Mouse (Mus musculus): Measurements from ENCODE around the gene Clmn. TPM values are rescaled to one million over a fixed set of nuclear protein-coding genes. Genes with fewer than 3 reads are reported as not detected.
A peak's percentile ranks its signal among the peaks of the same experiment; 100 is the strongest.

Gene Clmn
- polyA plus RNA-seq, 1 experiment from 2014 or later: 1.5 TPM

DNA sequence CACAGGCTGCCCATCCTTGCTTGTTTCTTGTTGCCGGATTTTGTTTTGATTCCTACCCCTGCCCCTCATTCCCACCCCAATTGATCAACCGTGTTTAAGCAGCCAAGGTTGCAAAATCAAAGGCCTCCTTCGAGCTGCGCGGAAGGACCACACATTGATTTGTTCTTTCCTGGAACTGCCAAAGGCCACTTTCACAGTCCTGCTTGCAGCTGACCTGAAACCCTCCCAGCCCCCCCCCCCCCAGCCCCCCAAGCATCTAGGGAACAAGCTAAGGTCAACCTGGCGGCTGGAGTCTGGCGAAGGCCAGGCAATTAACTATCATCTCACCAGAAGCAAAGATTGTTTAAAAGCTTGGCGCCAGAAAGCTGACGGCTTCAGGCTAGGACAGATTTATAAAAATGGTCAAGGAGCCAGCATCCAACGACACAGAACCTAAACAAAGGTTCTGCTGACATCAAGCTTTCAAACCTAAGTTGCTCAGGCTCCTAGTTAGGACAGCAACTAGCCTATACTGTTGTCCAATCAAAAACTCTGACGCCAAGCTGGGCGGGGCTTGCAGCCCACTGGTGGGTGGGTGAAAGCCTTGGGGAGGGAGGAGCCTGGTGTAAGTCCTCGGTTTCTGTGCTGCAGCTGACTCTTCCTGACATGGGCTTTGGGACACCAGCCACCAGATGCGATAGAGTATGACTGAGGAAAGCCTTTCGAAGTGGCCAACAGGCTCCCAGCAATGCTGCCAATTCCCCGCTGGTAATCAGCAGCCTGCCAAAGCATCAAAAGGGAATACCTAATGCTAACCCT lies 13.0 kb downstream of the Clmn start:
- Histone ChIP-seq H3K36me3 (no peaks in the 10 kb centered on the region), H3K27ac (replicated peaks) (no peak overlapping the region), H3K9ac (no peak overlapping the region)

DNA sequence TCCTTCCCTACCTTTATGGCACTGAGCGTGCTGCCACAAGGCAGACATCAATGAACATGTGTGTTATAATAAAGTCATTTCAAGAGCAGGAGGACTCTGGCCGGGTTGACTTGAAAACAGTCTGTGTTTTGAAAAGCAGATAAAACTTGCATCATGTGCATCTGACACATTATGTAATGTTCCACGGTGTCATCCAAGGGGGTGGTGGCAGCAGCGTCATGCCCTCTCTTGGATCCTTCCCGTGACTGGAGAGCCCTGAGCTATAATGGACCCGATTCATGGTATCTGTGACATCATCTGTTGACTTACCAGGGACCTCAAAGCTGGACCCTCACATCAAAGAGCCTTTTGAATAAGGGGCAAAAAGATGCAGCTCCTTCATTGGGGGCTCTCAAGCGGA lies 14.8 kb downstream of the Clmn start:
- peaks cover 15% of the 10 kb centered on the region; the same call in 1 of the 2 replicates for H3K4me1 ChIP-seq (replicated peaks)
- H3K27me3 ChIP-seq: no peaks in the 10 kb centered on the region
- no peaks in the 10 kb centered on the region for H3K36me3 ChIP-seq
- no peak overlapping the region for H3K9ac ChIP-seq
- H3K27ac ChIP-seq (replicated peaks): no peak overlapping the region
- H3K9me3 ChIP-seq: no peaks in the 10 kb centered on the region
- no peak overlapping the region for H3K4me3 ChIP-seq
- ATAC-seq (ENCODE audit: low FRiP score, low read depth): no peak
- WGBS: 92% methylated on average over 7 of the region's 7 CpGs
- no peak overlapping the region for H3K4me2 ChIP-seq

More for the DNA sequence above, 13.0 kb downstream of the Clmn start:
- Histone ChIP-seq H3K27me3 (no peaks in the 10 kb centered on the region), H3K4me3 (no peak overlapping the region), H3K4me2 (peak overlapping the region; percentile 30), H3K9me3 (no peaks in the 10 kb centered on the region), H3K4me1 (replicated peaks) (peaks cover 6% of the 10 kb centered on the region; the same call in 1 of the 2 replicates)
- 34% methylated on average over 16 of the region's 16 CpGs for WGBS
- peak; percentile 85 for ATAC-seq (ENCODE audit: low FRiP score, low read depth)

DNA sequence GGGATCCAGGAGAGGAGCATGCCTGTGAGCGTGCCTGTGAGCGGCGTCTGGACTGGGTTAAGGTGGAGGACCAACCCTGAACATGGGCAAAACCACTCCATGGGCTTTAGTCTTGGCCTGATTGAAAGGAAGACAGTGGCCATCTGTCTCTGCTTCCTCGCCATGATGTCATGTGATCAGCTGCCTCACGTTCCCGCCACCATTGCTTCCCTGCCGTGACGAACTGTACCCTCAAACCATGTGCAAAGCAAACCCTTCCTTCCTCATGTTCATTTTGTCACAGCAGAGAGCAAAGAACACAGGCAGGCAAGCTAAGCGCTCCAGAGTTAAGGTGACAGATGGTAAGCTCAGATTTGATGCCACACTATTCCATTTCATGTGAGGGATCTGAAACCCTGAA lies 16.2 kb downstream of the Clmn start:
- Histone ChIP-seq H3K4me3 (no peak overlapping the region), H3K27me3 (0 out of 2 replicates have a peak, but pooled peaks cover 2% of the 10 kb centered on the region), H3K4me1 (replicated peaks) (peaks cover 15% of the 10 kb centered on the region; the same call in 1 of the 2 replicates), H3K36me3 (no peaks in the 10 kb centered on the region), H3K4me2 (no peak overlapping the region), H3K9me3 (no peaks in the 10 kb centered on the region), H3K9ac (no peak overlapping the region), H3K27ac (replicated peaks) (no peak overlapping the region)
- ATAC-seq (ENCODE audit: low FRiP score, low read depth): no peak
- WGBS: 85% methylated on average over 9 of the region's 9 CpGs

DNA sequence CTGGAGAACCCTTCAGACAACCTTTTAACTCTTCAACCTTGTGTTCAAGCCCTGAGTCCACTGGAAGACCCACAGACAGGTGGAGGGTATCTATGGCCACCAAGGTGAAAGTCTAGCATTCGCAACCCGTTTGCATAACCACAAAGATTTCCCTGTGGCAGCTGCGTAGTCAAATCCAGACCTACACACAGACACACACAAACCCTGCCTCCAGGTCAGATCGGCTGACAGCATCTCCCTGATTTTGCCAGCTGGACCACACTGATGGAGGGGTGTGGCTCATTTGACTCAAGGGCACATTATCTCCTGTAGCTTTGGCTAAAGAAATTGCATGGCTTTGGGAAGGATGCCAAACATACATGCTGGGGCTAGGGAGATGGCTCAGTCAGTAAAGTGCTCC lies 17.6 kb downstream of the Clmn start:
- 79% methylated on average over 4 of the region's 4 CpGs for WGBS
- H3K4me2 ChIP-seq: no peak overlapping the region

DNA sequence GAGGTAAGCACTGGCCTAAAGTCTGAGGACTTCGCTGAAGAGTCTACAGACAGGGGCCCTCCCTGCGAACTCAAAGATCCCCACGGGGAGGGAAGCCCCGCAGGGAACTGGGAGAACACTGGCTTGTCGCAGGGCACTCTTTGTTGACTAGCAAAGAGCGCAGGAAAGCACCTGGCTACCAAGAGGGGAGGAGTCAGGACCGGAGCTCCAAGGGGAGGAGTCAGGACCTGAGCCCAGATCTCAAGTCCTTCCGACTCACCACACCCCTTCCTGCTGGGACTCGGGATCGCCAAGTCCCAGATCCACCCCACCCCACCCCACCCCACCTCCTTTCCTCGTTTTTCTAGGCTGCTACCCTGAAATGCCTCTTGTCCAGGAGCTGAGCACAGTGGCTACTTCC lies 19.2 kb downstream of the Clmn start:
- 2% methylated on average over 11 of the region's 11 CpGs for WGBS
- no peak overlapping the region for H3K9ac ChIP-seq
- H3K27ac ChIP-seq (replicated peaks): no peak overlapping the region
- no peaks in the 10 kb centered on the region for H3K9me3 ChIP-seq
- 0 out of 2 replicates have a peak, but pooled peaks cover 9% of the 10 kb centered on the region for H3K4me1 ChIP-seq (replicated peaks)
- ATAC-seq (ENCODE audit: low FRiP score, low read depth): no peak
- H3K4me2 ChIP-seq: peak overlapping the region; percentile 22; the same call in 1 of the 2 replicates
- no peak overlapping the region for H3K4me3 ChIP-seq
- no peaks in the 10 kb centered on the region for H3K36me3 ChIP-seq
- H3K27me3 ChIP-seq: 0 out of 2 replicates have a peak, but pooled peaks cover 2% of the 10 kb centered on the region

More for the DNA sequence above, 17.6 kb downstream of the Clmn start:
- ATAC-seq (ENCODE audit: low FRiP score, low read depth): no peak
- H3K4me1 ChIP-seq (replicated peaks): peaks cover 14% of the 10 kb centered on the region; the same call in 1 of the 2 replicates
- H3K36me3 ChIP-seq: no peaks in the 10 kb centered on the region
- H3K9ac ChIP-seq: no peak overlapping the region
- no peak overlapping the region for H3K4me3 ChIP-seq
- H3K9me3 ChIP-seq: no peaks in the 10 kb centered on the region
- H3K27me3 ChIP-seq: 0 out of 2 replicates have a peak, but pooled peaks cover 2% of the 10 kb centered on the region
- H3K27ac ChIP-seq (replicated peaks): no peak overlapping the region

DNA sequence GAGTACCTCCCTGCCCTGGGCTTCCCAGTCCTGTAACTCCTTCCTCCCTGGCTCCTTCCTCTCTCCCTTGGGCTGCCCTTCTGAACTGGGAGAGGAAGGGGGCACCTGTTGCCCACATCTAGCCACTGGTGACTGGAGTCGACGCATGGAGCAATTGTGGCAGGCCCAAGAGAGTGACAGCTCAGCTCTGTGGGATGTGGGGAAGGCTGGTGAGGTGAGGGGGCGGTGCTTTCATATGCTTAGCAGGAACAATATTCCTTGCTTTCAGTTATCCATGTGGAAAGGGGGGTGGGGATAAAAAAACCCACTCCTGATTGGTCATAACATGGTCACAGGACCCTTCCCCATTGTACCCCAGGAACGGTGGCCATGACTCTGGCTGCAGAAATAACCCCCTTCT lies 19.9 kb downstream of the Clmn start:
- WGBS: 58% methylated on average over 4 of the region's 4 CpGs

DNA sequence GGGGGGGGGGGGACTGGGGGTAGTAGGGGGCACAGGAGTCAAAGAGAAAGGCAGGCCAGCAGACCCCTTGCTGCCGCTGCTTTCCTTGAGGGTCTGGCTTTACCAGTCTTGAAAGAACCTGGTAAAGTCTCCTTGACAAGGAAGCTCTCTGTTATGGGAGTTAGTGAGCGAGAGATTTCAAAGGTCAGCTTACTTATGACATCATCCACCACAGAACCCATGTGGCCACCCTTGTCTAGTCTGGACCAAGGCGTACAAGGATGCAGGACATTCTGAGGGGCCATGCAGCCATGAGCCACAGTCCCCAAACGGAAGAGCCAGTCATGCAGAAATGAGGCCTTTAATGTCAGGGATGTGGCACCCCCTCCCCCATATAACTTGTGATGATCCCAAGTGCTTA lies 20.6 kb downstream of the Clmn start:
- Histone ChIP-seq H3K4me2 (no peak overlapping the region), H3K4me3 (no peak overlapping the region), H3K4me1 (replicated peaks) (0 out of 2 replicates have a peak, but pooled peaks cover 9% of the 10 kb centered on the region), H3K9ac (no peak overlapping the region), H3K36me3 (no peaks in the 10 kb centered on the region), H3K27me3 (0 out of 2 replicates have a peak, but pooled peaks cover 2% of the 10 kb centered on the region), H3K9me3 (no peaks in the 10 kb centered on the region), H3K27ac (replicated peaks) (no peak overlapping the region)
- WGBS: 83% methylated on average over 4 of the region's 4 CpGs
- no peak for ATAC-seq (ENCODE audit: low FRiP score, low read depth)

More for the DNA sequence above, 19.9 kb downstream of the Clmn start:
- Histone ChIP-seq H3K27me3 (0 out of 2 replicates have a peak, but pooled peaks cover 2% of the 10 kb centered on the region), H3K9ac (no peak overlapping the region), H3K9me3 (no peaks in the 10 kb centered on the region), H3K4me2 (no peak overlapping the region), H3K36me3 (no peaks in the 10 kb centered on the region), H3K4me1 (replicated peaks) (0 out of 2 replicates have a peak, but pooled peaks cover 9% of the 10 kb centered on the region), H3K4me3 (no peak overlapping the region), H3K27ac (replicated peaks) (no peak overlapping the region)
- ATAC-seq (ENCODE audit: low FRiP score, low read depth): no peak

DNA sequence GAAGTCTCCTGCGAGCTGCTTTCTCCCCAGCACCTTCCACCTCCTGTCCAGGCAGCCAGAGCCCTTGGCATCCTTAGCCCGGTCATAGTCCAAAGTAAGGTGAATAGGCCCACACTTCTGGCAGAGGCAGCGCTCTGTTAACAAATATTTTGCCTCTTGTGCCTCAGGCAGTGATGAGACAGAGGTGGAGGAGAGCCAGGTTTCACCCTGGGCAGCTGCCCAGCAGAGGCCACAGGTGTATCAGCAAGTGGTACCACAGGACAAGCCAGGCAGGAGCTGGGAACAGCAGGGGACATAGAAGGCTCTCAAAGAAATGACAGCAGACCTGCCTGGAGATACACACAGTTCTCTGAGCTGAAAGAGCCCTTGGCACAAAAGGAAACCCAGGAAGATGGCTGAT lies 23.6 kb downstream of the Clmn start:
- Histone ChIP-seq H3K27ac (replicated peaks) (no peak overlapping the region), H3K9ac (no peak overlapping the region), H3K27me3 (0 out of 2 replicates have a peak, but pooled peaks cover 2% of the 10 kb centered on the region), H3K4me1 (replicated peaks) (peaks cover 22% of the 10 kb centered on the region), H3K4me3 (no peak overlapping the region), H3K9me3 (no peaks in the 10 kb centered on the region), H3K36me3 (no peaks in the 10 kb centered on the region), H3K4me2 (no peak overlapping the region)
- 92% methylated on average over 3 of the region's 3 CpGs for WGBS
- ATAC-seq (ENCODE audit: low FRiP score, low read depth): no peak

DNA sequence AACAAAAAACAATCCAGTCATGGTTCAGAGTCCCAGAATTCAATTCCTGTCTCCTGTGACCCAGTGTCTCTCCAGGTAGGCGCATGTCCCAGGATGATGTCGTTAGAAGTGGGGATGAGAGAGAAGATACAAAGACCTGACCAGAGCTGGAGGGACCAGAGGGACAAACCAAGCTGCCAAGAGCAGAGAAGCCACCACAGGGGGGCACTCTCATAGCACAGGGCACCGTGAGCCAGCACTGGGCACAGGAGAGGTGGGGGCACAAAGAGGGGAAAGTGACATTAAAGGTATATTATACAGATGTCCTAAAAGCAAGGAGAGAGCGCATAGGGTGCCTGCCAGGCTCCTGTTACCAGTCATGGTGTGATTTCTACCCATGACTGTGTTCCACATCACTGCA lies 25.9 kb downstream of the Clmn start:
- no peak overlapping the region for H3K4me2 ChIP-seq
- no peaks in the 10 kb centered on the region for H3K36me3 ChIP-seq
- 55% methylated on average over 4 of the region's 4 CpGs for WGBS
- ATAC-seq (ENCODE audit: low FRiP score, low read depth): no peak
- peaks cover 23% of the 10 kb centered on the region for H3K4me1 ChIP-seq (replicated peaks)
- no peaks in the 10 kb centered on the region for H3K9me3 ChIP-seq
- H3K4me3 ChIP-seq: no peak overlapping the region
- no peak overlapping the region for H3K27ac ChIP-seq (replicated peaks)
- H3K27me3 ChIP-seq: no peaks in the 10 kb centered on the region
- H3K9ac ChIP-seq: no peak overlapping the region

DNA sequence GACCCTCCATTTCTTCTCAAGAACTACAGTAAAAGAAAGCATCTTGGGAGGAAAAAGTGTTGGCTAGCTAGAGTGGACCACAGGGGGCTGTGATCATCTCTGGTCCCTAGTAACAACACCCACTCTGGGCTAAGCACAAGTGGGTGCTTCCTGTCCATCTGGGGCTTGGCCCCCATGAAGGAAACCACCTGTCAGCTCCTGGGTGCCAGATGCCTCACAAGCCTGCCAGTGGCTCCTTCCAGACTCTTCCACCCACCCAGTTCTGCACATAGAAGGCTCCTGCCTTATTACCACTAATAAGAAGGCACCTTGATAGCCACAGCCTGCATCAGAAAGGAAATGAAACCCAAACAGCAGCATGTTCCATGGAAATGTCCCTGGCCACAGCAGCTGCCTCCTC lies 26.4 kb downstream of the Clmn start:
- no peak overlapping the region for H3K27ac ChIP-seq (replicated peaks)
- no peak overlapping the region for H3K4me3 ChIP-seq
- H3K9me3 ChIP-seq: no peaks in the 10 kb centered on the region
- H3K4me1 ChIP-seq (replicated peaks): peaks cover 23% of the 10 kb centered on the region
- H3K4me2 ChIP-seq: no peak overlapping the region
- no peaks in the 10 kb centered on the region for H3K36me3 ChIP-seq
- H3K9ac ChIP-seq: no peak overlapping the region
- ATAC-seq (ENCODE audit: low FRiP score, low read depth): no peak
- no peaks in the 10 kb centered on the region for H3K27me3 ChIP-seq

DNA sequence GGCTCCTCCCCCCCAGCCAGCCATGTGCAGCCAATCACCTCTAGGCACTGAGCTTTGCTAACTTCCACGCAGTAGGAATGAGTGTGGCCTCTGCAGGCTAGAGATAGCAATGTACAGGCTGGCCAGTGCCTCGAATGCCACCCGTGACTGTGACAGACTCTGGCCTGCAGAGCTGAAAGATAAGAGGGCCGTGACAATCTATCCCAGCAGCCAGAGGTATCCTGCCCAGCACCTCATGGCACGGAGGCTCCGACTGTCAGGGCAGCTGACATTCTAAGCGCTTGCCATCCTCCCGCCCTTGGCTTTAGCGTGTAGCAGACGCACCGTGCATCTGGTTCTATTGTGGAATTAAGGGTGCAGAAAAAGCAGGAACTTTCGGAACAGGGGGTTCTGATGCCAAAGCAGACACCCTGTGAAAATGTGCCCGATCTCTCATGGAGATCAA lies 26.9 kb downstream of the Clmn start:
- no peaks in the 10 kb centered on the region for H3K9me3 ChIP-seq
- no peaks in the 10 kb centered on the region for H3K27me3 ChIP-seq
- no peaks in the 10 kb centered on the region for H3K36me3 ChIP-seq
- peaks cover 23% of the 10 kb centered on the region for H3K4me1 ChIP-seq (replicated peaks)
- H3K4me3 ChIP-seq: no peak overlapping the region
- H3K27ac ChIP-seq (replicated peaks): no peak overlapping the region
- H3K9ac ChIP-seq: no peak overlapping the region
- ATAC-seq (ENCODE audit: low FRiP score, low read depth): no peak
- 70% methylated on average over 13 of the region's 13 CpGs for WGBS
- no peak overlapping the region for H3K4me2 ChIP-seq

DNA sequence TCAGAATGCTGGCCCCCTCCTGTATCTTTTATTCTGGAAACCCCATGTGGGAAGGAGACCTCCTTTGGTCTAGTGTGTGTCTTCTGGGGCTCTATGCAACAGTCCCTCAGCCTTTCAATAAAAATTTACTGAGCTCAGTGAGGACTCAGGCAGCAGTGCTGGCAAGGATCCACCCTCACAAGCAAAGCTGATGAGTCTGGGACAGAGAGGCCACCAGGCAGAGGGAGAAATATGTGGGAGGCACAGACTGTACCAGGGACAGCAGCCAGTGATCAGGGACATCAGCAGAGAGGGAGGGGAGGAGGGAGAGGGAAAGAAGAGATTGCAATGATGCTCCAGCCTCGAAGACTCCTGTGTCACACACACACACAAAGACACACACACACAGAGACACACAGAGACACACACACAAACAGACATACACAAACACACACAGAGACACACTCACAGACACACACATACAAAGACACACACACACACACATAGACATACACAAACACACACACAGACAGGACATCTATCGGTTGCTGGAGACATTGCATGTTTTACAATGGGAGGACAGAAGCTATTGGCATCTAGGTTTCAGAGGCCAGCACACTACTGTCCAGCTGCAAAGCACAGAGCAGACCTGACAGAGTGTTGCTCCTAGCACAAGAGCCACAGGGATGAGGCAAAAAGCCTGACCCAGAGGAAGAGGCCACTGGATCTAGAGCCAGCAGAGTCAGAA lies 27.6 kb downstream of the Clmn start:
- ATAC-seq (ENCODE audit: low FRiP score, low read depth): peak; percentile 39; the same call in 1 of the 2 replicates
- 55% methylated on average over 2 of the region's 2 CpGs for WGBS
- no peaks in the 10 kb centered on the region for H3K27me3 ChIP-seq
- H3K4me1 ChIP-seq (replicated peaks): peaks cover 23% of the 10 kb centered on the region
- H3K9ac ChIP-seq: no peak overlapping the region
- no peak overlapping the region for H3K4me2 ChIP-seq
- no peaks in the 10 kb centered on the region for H3K9me3 ChIP-seq
- no peak overlapping the region for H3K27ac ChIP-seq (replicated peaks)
- no peaks in the 10 kb centered on the region for H3K36me3 ChIP-seq
- no peak overlapping the region for H3K4me3 ChIP-seq

Measured in hindbrain, embryonic 15.5 days (tissue).